Mouse (Mus musculus) intestine, embryonic 14.5 days (tissue): ENCODE data around the gene Kcnj13. TPM values are rescaled to one million over a fixed set of nuclear protein-coding genes. Genes with fewer than 3 reads are reported as not detected.

Source experiments
- ATAC-seq: fragments of 200-750 bp; cut with Nextera tagmentation; replicated peaks from 2 replicates; pipeline ENCODE4 v1.8.0; 2017; ENCODE audit warnings: low read depth, moderate number of reproducible peaks, moderate TSS enrichment, moderate library complexity; ENCODE audit not compliant: low FRiP score, low TSS enrichment
- DNase-seq: peaks from one replicate; pipeline ENCODE4 v3.0.0-alpha.2; 2018; ENCODE audit warnings: low spot score
- H3K27ac ChIP-seq: fragments of 300-500 bp; sonication (generic); 2 replicates; pipeline ENCODE4 v1.5.1; 2014; ENCODE audit warnings: low read depth, mild to moderate bottlenecking, control low read depth
- H3K27me3 ChIP-seq: fragments of 300-500 bp; sonication (generic); replicated peaks from 2 replicates; pipeline ENCODE4 v1.6.1; 2014; ENCODE audit warnings: low read length, control low read depth; ENCODE audit not compliant: control insufficient read depth, insufficient read depth
- H3K36me3 ChIP-seq: fragments of 300-500 bp; sonication (generic); 2 replicates; pipeline ENCODE4 v1.6.1; 2014; ENCODE audit warnings: low read length, control low read depth; ENCODE audit not compliant: control insufficient read depth, insufficient read depth
- H3K4me1 ChIP-seq: fragments of 300-500 bp; sonication (generic); replicated peaks from 2 replicates; pipeline ENCODE4 v1.6.1; 2014; ENCODE audit warnings: low read length, control low read depth, mixed read lengths; ENCODE audit not compliant: control insufficient read depth, insufficient read depth
- H3K4me2 ChIP-seq: fragments of 300-500 bp; sonication (generic); 2 replicates; pipeline ENCODE4 v1.6.1; 2014; ENCODE audit warnings: low read length
- H3K4me3 ChIP-seq: fragments of 300-500 bp; sonication (generic); 2 replicates; pipeline ENCODE4 v1.5.1; 2014; ENCODE audit warnings: low read depth, low read length, control low read depth, mixed read lengths
- H3K9ac ChIP-seq: fragments of 300-500 bp; sonication (generic); 2 replicates; pipeline ENCODE4 v1.6.1; 2014; ENCODE audit warnings: mild to moderate bottlenecking, low read length
- H3K9me3 ChIP-seq: fragments of 300-500 bp; sonication (generic); 2 replicates; pipeline ENCODE4 v1.6.1; 2016; ENCODE audit warnings: low read length, control low read depth; ENCODE audit not compliant: control insufficient read depth
- WGBS: fragments of 180-500 bp; shearing (Covaris S2); extraction: QIAGEN DNeasy Blood & Tissue Kit; methylation state at CpG from one replicate; pipeline ENCODE4 v1.1.7; 2014; 5-methylcytosine and 5-hydroxymethylcytosine counted together
- polyA plus RNA-seq: library from polyadenylated mRNA; unstranded; fragments of >200 nt; fragmentation: Nextera tagmentation; extraction: Ambion mirVana; gene quantifications from 2 replicates; pipeline ENCODE4 v1.2.1, GENCODE M21; 2014

Kcnj13 gene
- polyA plus RNA-seq, result 0.38 and 1.0 TPM in 2 replicates

DNA sequence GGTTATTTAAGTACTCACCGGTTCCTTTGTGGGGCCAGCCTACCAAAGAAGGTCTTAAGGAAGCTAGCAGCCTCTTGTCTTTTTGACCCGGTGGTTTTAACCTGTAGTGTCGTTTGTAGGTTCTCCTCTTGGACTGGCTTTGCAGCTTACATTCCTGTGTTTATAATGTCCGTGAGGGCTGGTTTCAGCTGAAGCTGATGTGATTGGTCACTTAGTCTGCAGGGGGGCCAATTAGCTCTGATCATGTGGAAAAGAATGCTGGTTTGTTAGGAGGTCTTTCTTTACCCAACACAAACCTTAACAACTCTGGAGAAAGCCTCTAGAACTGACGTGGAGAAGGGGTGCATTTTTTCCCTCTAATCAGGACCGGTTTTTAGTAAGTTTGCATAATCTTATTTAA lies at the start of gene Kcnj13:
Kcnj13 (minus strand) TSS at position 136 of the 400 bp plus-strand sequence.
- Histone ChIP-seq H3K27me3 (no peaks in the 10 kb centered on the region), H3K4me2 (no peak within 1 kb of the TSS), H3K27ac (no peak within 1 kb of the TSS), H3K36me3 (peaks cover 19% of the 10 kb centered on the region), H3K9ac (no peak within 1 kb of the TSS), H3K9me3 (no peaks in the 10 kb centered on the region), H3K4me1 (peaks cover 10% of the 10 kb centered on the region), H3K4me3 (no peak within 1 kb of the TSS)
- DNase-seq (no peak), ATAC-seq (no peak)
- WGBS, result 27% methylated on average over 6 of the region's 6 CpGs

DNA sequence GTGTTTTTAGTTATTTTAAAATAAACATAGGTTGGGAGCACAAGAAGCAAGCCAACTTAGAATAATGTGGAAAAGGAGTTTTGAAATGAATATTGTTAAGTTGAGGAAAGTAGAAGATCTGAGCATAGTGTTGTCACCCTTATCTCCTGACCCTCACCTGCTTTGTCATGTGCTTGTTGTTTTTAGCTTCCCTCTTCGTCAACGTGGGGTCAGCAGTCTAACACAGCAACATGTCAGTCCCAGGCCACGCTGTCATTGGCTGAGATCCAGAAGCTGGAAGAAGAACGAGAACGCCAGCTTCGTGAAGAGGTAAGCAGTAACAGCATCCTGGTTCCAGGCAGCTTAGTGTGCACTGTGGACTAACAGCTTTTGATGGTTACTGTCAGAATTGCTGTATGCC lies 42.1 kb upstream of the Kcnj13 start:
- H3K4me3 ChIP-seq, result no peak overlapping the region
- no peaks in the 10 kb centered on the region for H3K27me3 ChIP-seq
- DNase-seq (no peak), ATAC-seq (no peak)
- no peak overlapping the region for H3K9ac ChIP-seq
- no peaks in the 10 kb centered on the region for H3K9me3 ChIP-seq
- no peak overlapping the region for H3K4me2 ChIP-seq
- peaks cover 90% of the 10 kb centered on the region for H3K36me3 ChIP-seq
- H3K27ac ChIP-seq, result no peak overlapping the region
- 85% methylated on average over 6 of the region's 6 CpGs for WGBS
- H3K4me1 ChIP-seq, result no peaks in the 10 kb centered on the region

DNA sequence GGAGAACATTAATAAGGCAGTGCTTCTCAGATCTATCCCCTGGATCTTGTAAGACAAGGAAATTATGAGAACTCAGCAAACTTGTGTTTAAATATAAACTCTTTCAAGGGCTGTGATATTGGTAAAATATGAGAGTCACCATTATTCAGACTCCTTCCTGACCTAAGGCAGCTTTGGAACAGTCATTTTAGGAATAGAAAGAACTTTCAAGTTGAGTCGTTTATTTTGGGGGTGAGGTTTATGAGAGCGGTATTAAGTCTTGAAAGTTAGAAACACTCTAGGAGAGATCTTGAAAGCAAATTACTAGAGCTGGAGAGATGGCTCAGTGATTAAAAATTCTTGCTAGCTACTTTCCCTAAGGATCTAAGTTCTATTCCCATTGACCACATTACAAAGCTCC lies 40.6 kb upstream of the Kcnj13 start:
- no peak overlapping the region for H3K27ac ChIP-seq
- H3K9ac ChIP-seq, result no peak overlapping the region
- H3K4me1 ChIP-seq, result no peaks in the 10 kb centered on the region
- no peak overlapping the region for H3K4me3 ChIP-seq
- H3K9me3 ChIP-seq, result no peaks in the 10 kb centered on the region
- ATAC-seq (no peak), DNase-seq (no peak)
- H3K27me3 ChIP-seq, result no peaks in the 10 kb centered on the region
- whole genome bisulfite sequencing, result 97% methylated on average over 2 of the region's 2 CpGs
- H3K4me2 ChIP-seq, result no peak overlapping the region
- peaks cover 86% of the 10 kb centered on the region for H3K36me3 ChIP-seq

DNA sequence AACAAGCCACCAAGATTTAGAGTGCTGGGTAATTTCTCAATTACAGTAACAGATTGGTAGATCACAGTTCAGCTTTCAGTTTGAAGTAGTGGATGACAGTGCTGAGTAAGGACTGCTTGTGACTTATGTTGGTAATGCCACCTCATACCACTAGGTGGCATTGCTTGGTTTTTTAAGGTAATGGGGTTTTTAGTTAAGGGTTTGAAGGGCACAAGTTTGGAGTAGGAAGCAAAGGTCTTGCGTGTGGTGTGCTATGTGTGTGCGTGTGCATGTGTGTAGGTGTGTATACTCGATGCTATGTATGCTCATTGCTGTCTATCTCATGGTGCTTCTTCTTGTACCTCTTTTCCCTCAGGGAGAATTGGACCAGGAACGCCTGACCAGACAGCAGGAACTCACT lies 24.2 kb upstream of the Kcnj13 start:
- no peaks in the 10 kb centered on the region for H3K4me1 ChIP-seq
- H3K9me3 ChIP-seq, result no peaks in the 10 kb centered on the region
- no peak overlapping the region for H3K9ac ChIP-seq
- DNase-seq (peak; percentile 52), ATAC-seq (no peak)
- no peak overlapping the region for H3K4me2 ChIP-seq
- H3K36me3 ChIP-seq, result peaks cover 77% of the 10 kb centered on the region
- no peak overlapping the region for H3K27ac ChIP-seq
- no peaks in the 10 kb centered on the region for H3K27me3 ChIP-seq
- H3K4me3 ChIP-seq, result no peak overlapping the region
- WGBS, result 92% methylated on average over 4 of the region's 4 CpGs

DNA sequence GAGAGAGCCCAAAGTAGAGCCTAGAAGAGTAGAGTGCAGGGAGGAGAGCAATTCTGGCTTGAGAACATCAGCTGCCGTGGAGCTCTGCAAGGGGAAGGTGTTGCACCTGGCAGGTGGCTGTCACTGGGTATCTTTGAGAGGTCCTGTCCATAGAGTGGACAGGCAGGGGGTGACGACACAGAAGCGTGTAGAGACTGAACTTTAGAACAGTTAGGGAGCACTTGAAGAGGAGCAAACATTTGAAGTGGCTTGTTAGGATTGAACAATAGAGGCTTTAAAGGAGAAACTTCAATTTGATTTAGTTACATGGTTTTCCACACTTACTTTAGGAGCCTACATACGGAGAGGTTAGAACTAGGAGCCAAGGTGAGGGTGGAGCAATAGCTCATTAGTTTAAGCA lies 14.9 kb upstream of the Kcnj13 start:
- H3K9me3 ChIP-seq, result no peaks in the 10 kb centered on the region
- no peak overlapping the region for H3K4me2 ChIP-seq
- DNase-seq (no peak), ATAC-seq (no peak)
- no peaks in the 10 kb centered on the region for H3K27me3 ChIP-seq
- peaks cover 88% of the 10 kb centered on the region for H3K36me3 ChIP-seq
- no peak overlapping the region for H3K27ac ChIP-seq
- no peak overlapping the region for H3K4me3 ChIP-seq
- no peak overlapping the region for H3K9ac ChIP-seq
- H3K4me1 ChIP-seq, result no peaks in the 10 kb centered on the region
- WGBS, result 91% methylated on average over 4 of the region's 4 CpGs

DNA sequence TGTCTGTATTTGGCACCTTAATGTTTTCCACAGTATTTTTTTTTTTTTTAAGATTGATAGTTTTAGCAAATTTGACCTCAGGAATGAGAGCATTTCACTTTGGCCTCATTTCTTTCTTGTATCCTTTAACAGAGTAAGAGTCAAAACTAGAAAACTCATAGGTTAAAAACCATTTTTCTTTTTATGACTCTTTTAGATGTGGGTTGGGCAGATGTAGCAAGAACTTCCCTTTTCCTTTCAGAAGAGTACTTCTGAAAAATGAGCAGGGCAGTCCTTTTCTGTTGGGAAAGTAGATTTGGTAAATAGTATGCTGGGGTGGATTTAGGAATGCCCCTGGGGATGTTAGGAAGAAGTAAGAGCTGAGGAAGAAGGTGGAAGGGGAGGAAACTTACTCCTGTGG lies 11.5 kb upstream of the Kcnj13 start:
- no peaks in the 10 kb centered on the region for H3K4me1 ChIP-seq
- H3K4me3 ChIP-seq, result no peak overlapping the region
- no peak overlapping the region for H3K9ac ChIP-seq
- H3K9me3 ChIP-seq, result no peaks in the 10 kb centered on the region
- peaks cover 61% of the 10 kb centered on the region for H3K36me3 ChIP-seq
- no peak for ATAC-seq
- H3K27me3 ChIP-seq, result no peaks in the 10 kb centered on the region
- H3K4me2 ChIP-seq, result no peak overlapping the region
- H3K27ac ChIP-seq, result no peak overlapping the region
- DNase-seq, result no peak

DNA sequence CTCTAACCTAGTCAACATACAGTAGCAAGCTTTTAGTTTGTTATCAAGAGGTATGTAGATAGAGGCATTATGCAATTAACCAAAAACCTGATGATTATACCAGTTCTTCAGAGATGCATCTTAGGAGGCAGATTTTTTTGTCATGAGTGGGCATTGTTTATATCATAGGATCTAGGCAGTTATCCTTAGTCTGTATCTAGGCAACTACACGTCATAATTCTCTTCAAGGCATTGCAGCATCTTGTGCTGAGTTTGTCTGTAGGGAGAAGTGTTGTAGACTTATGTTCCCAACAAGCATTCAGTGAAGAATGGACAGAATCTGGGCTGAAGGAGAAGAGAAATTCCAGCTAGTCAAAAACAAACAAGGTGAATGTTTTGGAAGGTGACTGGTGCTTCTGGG lies 10.2 kb upstream of the Kcnj13 start:
- H3K4me2 ChIP-seq, result no peak overlapping the region
- 89% methylated on average over 1 of the region's 1 CpGs for WGBS

DNA sequence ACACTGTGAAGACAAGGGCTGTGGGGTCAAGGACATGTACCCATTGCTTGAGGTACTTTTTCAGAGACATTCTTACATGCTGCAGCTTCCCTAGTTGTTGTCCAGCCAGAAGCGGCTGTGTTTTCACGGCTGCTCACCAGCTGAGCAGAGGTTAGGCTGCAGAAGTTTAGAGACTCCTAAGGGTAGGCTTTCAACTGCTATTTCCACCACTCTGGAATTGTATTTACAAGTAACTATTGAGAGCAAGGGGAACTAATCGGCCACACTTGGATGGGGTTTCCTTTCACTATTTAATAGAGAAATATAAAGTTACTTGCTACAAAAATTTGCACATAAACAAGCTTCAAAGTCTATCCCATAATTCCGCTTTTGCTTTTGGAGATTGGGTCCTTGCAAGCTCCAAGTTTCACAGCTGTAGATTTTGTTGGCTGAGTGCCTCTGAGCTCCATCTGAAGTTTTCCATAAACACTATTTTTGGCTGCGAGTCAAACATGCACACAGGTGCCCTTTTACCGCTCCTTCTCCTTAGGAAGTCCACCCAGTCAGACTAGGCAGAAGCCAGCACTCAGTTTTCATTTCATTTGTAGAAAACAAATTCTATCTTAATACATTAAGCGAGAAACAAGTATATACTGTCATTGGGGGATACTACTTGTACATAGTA lies 2.5 kb upstream of the Kcnj13 start:
- no peak overlapping the region for H3K9ac ChIP-seq
- H3K4me1 ChIP-seq, result peaks cover 10% of the 10 kb centered on the region
- ATAC-seq (no peak), DNase-seq (no peak)
- H3K27ac ChIP-seq, result peak overlapping the region; percentile 12; the same call in 1 of the 2 replicates
- no peaks in the 10 kb centered on the region for H3K27me3 ChIP-seq
- H3K9me3 ChIP-seq, result no peaks in the 10 kb centered on the region
- 53% methylated on average over 7 of the region's 7 CpGs for WGBS
- H3K4me2 ChIP-seq, result no peak overlapping the region
- no peak overlapping the region for H3K4me3 ChIP-seq
- H3K36me3 ChIP-seq, result 0 out of 2 replicates have a peak, but pooled peaks cover under 1% of the 10 kb centered on the region

More for the DNA sequence above, 10.2 kb upstream of the Kcnj13 start:
- no peaks in the 10 kb centered on the region for H3K4me1 ChIP-seq
- no peaks in the 10 kb centered on the region for H3K9me3 ChIP-seq
- no peak for DNase-seq
- no peak for ATAC-seq
- H3K4me3 ChIP-seq, result no peak overlapping the region
- H3K36me3 ChIP-seq, result peaks cover 49% of the 10 kb centered on the region
- no peak overlapping the region for H3K27ac ChIP-seq
- no peak overlapping the region for H3K9ac ChIP-seq
- no peaks in the 10 kb centered on the region for H3K27me3 ChIP-seq

DNA sequence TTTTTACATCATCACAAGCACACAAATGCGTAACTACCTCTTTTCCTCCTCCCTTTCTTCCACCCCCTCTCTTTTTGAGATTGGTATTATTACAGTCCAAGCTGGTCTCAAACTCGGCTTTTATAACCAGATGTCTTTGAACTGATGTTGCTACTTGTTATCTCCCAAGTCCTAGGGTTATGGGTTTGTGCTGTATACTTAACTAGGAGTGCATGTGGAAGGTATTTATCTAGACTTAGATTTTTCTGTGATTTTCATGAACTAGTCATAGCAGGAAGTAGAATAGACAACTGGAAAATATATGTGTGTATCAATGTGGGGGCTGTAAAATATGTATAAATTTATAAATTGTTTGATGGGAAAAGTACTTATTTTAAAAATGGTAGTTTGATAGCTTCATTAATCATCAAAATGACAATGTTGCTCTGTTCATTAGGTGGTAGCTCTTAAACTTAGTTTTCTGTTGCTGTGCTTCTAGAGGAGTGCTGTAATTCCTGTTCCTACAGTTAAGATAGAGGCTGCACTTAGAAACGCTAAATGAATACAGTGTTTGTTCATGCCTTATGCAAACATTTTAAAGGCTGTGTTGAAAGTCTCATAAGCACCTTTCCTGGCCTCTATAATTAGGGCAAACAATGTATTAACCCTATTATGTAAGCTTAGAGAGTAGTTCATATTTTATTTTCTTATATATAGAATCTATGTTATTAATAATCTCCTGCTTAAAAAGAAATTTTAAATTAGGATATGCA lies 909 bp downstream of the Kcnj13 start:
- no peak for ATAC-seq
- WGBS, result 78% methylated on average over 3 of the region's 3 CpGs
- H3K27ac ChIP-seq, result no peak overlapping the region

More for the DNA sequence above, 909 bp downstream of the Kcnj13 start:
- DNase-seq, result no peak
- H3K4me3 ChIP-seq, result no peak overlapping the region
- H3K27me3 ChIP-seq, result no peaks in the 10 kb centered on the region
- H3K9me3 ChIP-seq, result no peaks in the 10 kb centered on the region
- H3K9ac ChIP-seq, result no peak overlapping the region
- peaks cover 25% of the 10 kb centered on the region for H3K36me3 ChIP-seq
- H3K4me2 ChIP-seq, result no peak overlapping the region
- H3K4me1 ChIP-seq, result peaks cover 10% of the 10 kb centered on the region
